Mouse (Mus musculus) bone marrow, adult 2 months (tissue): ENCODE data around the gene Fars2. TPM values are rescaled to one million over a fixed set of nuclear protein-coding genes. Genes with fewer than 3 reads are reported as not detected.

Source experiments
- H3K27ac ChIP-seq: fragments of 200-500 bp; 2 replicates; pipeline ENCODE4 v1.5.1; 2012; ENCODE audit warnings: low read depth, mild to moderate bottlenecking, control low read depth, inconsistent platforms, low read length; ENCODE audit not compliant: control insufficient read depth, poor library complexity, insufficient read depth
- H3K4me1 ChIP-seq: fragments of 200-500 bp; 2 replicates; pipeline ENCODE4 v1.6.1; 2011; ENCODE audit warnings: low read length; ENCODE audit not compliant: control insufficient read depth, insufficient read depth
- H3K4me3 ChIP-seq: fragments of 200-500 bp; replicated peaks from 2 replicates; pipeline ENCODE3; 2011; ENCODE audit warnings: mild to moderate bottlenecking, low read depth, low read length, control low read depth; ENCODE audit not compliant: control insufficient read depth
- CTCF ChIP-seq: fragments of 200-500 bp; IDR thresholded peaks from 2 replicates; pipeline ENCODE4 v1.5.1; 2011; ENCODE audit warnings: low read length, control low read depth; ENCODE audit not compliant: control insufficient read depth, insufficient read depth
- POLR2A ChIP-seq: fragments of 200-500 bp; IDR thresholded peaks from 2 replicates; pipeline ENCODE4 v1.6.1; 2011; ENCODE audit warnings: low read depth, mild to moderate bottlenecking, control low read depth, low read length, borderline replicate concordance; ENCODE audit not compliant: control insufficient read depth
- WGBS: fragments of 180-500 bp; shearing (Covaris S2); methylation state at CpG from one replicate; pipeline ENCODE4 v1.1.7; 2018; 5-methylcytosine and 5-hydroxymethylcytosine counted together
- polyA plus RNA-seq: library from polyadenylated mRNA; stranded (reverse); fragments of >200 nt; gene quantifications from 2 replicates; pipeline ENCODE4 v1.2.4, GENCODE M21; 2011; ENCODE audit warnings: low replicate concordance; ENCODE audit not compliant: missing spikeins, insufficient read depth, insufficient read length

The Fars2 gene
- polyA plus RNA-seq, 1 experiment = 29.7 TPM

DNA sequence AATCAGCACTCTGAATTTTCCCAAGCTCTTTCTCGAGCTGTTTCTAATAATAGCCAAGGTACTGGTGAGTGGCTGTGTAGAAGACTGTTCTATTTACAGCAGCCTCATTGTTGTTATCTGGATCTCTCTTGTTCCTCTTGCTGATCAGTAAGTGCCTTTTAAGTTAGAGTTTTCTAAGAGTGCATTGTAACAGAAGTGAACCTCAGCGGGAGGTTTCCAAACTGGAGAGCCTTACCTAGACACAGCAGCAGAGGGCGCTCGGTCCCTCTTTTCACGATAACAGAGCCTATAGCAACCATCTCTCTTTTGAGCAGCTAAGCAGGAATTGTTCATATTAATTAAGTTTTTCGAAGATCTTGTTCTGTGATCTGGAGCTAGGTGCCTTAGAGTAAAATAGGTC is 164.8 kb downstream of the Fars2 start:
- Histone ChIP-seq H3K27ac (no peak overlapping the region), H3K4me3 (no peak overlapping the region), H3K4me1 (no peaks in the 10 kb centered on the region)
- WGBS = 8% methylated on average over 6 of the region's 6 CpGs
- TF ChIP-seq CTCF (peak; percentile 67), POLR2A (no peak)

DNA sequence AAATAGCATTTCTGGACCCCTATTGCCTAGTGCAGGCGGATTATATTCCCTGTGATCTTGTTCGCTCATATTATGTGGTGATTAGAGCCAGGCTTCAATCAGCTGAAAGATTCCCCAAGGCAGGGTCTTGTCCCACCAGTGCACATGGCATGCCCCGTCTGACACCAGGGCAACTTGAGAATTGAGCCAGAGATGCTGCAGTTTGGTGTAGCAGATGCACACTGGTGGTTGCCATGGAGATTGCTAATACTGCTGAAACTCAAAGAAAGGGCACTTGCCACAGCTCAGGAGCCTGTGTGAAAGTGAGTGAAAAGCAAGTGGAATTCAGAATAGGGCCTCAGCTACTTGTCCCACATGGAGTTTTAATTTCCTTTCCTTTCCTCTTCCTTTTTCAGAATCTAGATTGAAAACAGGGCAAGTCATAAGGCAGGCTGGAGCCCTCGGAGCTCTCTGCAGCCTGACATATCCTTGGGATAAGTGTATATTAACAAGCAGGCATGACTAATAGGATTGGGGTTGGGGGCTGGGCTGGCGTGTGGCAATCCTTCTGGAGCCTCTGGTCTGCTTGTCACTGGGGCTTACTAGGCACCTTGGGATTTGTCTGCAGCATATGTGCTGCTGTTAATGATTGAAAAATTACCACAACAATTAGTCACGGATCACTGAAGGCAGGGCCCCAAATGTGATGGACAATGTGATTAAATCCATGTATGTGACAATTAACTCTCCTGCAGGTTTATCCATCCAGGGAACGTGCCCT is 165.8 kb downstream of the Fars2 start:
- H3K4me3 ChIP-seq = no peak overlapping the region
- 86% methylated on average over 7 of the region's 7 CpGs for WGBS
- no peaks in the 10 kb centered on the region for H3K4me1 ChIP-seq
- TF ChIP-seq POLR2A = no peak
- no peak for TF ChIP-seq CTCF
- H3K27ac ChIP-seq = no peak overlapping the region

DNA sequence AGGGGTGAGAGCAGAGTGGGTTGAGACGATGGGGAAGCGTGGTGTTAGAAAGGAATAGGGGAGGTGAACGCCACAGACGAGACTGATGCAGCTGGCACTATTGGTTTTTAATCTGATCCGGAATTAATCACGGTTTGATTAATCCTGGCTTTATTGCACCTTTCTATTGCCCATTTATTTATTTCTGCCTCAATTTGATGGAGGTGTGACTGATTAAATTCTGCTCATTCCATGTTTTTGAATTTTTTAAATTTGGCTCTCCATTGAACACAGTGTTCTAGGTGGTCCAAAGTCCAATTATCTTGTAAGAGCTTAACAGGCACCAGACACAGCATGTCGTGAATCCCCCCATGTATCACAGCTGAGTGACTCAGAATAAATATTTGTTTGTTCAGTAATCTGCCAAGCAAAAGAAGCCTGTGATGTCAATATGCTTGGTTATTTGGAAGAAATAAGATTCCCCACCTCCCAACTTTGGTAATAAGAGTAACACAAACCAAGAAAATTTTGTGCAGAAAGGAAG is 166.4 kb downstream of the Fars2 start:
- H3K4me1 ChIP-seq = no peaks in the 10 kb centered on the region
- H3K4me3 ChIP-seq = no peak overlapping the region
- TF ChIP-seq POLR2A (no peak), CTCF (no peak)
- 88% methylated on average over 7 of the region's 7 CpGs for WGBS
- H3K27ac ChIP-seq = no peak overlapping the region

DNA sequence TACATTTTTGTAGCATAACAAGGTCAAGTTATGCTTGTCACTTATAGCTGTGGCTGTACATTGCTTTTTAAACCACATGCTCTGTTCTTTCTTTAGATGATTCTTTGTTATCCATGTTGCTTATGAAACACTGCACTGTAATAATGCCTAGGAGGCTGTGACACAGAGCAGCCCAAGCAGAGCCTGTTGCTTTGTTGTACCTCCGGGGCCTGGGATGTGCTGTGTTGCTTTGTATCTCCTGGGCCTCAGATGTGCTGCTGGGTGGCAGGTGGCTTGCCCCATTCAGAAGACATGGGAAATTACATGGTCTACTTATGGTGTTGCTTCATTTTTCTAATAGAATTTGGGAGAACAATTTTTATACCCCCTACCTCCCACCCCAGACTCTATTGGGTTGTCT is 166.9 kb downstream of the Fars2 start:
- Histone ChIP-seq H3K4me3 (no peak overlapping the region), H3K4me1 (no peaks in the 10 kb centered on the region), H3K27ac (no peak overlapping the region)
- no peak for TF ChIP-seq POLR2A
- TF ChIP-seq CTCF = no peak
- WGBS = 71% methylated on average over 1 of the region's 1 CpGs

DNA sequence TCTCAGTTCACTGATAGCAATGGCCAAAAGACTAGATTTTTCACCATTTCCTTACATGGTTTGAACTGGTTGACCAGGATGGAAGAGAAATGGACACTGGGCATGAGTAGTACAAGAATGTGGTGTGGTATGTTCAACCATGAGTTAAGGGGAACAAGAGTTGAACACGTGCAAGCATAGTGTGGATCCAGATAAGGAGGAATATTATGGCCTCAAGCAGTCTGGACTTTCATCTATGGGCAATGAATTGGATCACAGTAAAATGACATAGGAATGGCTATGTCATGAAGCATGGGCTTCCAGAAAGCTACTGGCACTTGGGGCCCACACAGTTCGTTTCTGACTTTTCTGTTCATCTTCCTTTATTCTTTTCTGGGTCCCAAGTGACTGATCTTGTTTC is 168.0 kb downstream of the Fars2 start:
- 75% methylated on average over 2 of the region's 2 CpGs for WGBS
- H3K27ac ChIP-seq = no peak overlapping the region
- no peaks in the 10 kb centered on the region for H3K4me1 ChIP-seq
- H3K4me3 ChIP-seq = no peak overlapping the region
- TF ChIP-seq POLR2A = no peak
- TF ChIP-seq CTCF = no peak

DNA sequence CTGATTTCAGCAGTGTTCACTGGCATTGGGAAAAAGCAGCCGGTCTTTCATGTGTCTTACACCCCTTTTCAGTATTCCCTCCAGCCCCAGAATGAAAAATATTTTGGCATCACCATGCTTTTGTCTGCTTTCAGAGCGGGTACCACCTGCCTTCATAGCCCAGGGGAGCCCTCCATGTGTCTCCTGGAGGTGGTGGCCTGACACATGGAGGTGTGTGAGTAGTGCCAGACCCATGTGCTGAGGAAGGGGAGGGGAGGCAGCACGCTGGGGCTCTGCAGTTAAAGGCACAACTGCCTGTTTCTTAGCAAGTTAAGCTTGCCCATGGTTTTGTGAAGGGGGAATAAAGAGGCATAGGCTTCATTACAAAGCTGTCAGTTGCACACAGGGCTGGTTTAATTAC is 176.3 kb downstream of the Fars2 start:
- WGBS = 73% methylated on average over 3 of the region's 3 CpGs
- TF ChIP-seq CTCF = no peak
- TF ChIP-seq POLR2A = no peak

DNA sequence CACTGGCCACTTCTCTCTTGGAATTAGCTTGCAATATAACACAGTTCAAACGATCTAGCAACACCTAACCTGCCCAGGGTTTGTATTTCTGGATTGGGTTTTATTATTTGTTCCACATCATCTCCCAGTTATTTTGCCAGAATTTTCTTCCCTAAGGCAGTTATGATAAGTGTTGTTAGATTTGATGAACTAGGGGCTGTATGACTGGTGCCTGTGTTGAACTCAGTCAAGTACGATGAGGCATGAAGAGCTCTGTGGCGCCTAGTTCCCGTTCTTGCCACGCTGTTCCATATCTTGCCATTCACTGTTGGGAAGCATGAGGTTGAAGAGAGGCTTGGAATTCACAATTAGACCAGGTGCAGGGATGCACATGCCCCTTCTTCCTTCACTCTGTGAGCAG is 177.3 kb downstream of the Fars2 start:
- Histone ChIP-seq H3K4me1 (no peaks in the 10 kb centered on the region), H3K4me3 (no peak overlapping the region), H3K27ac (no peak overlapping the region)
- WGBS = 86% methylated on average over 5 of the region's 5 CpGs
- TF ChIP-seq CTCF (no peak), POLR2A (no peak)

More for the DNA sequence above, 176.3 kb downstream of the Fars2 start:
- no peaks in the 10 kb centered on the region for H3K4me1 ChIP-seq
- H3K27ac ChIP-seq = no peak overlapping the region
- no peak overlapping the region for H3K4me3 ChIP-seq

DNA sequence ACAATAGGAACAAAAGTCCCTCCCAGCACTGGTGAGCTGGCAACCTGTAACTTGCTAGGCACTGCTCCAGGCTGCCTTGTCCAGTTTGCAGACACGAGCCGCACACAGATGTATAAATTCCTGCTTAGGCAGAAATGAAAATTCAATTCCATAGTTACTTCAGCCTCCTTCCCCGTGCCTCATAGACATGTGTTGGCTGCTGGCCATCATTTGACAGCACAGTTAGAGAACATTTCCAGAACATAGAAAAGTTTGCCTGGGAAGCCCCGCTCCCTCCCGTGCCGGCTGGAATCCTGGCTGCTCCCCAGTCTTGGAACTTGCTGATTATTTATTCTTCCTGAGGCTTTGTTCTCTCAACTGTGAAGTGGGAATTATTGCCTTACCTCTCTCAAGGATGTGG is 178.6 kb downstream of the Fars2 start:
- TF ChIP-seq CTCF (no peak), POLR2A (no peak)
- Histone ChIP-seq H3K27ac (no peak overlapping the region), H3K4me3 (no peak overlapping the region), H3K4me1 (no peaks in the 10 kb centered on the region)
- 82% methylated on average over 6 of the region's 6 CpGs for WGBS
